Mouse (Mus musculus) limb, embryonic 10.5 days (tissue): ENCODE data around the gene Eid2. TPM values are rescaled to one million over a fixed set of nuclear protein-coding genes. Genes with fewer than 3 reads are reported as not detected.

Source experiments
- DNase-seq: peaks from one replicate; pipeline ENCODE4 v3.0.0-alpha.2; 2017; ENCODE audit warnings: low spot score
- H3K27ac ChIP-seq: fragments of 300-500 bp; sonication (generic); 2 replicates; pipeline ENCODE4 v1.5.1; 2016; ENCODE audit warnings: mild to moderate bottlenecking
- H3K27me3 ChIP-seq: fragments of 300-500 bp; sonication (generic); 2 replicates; pipeline ENCODE4 v1.6.1; 2016; ENCODE audit warnings: low read depth, mild to moderate bottlenecking; ENCODE audit not compliant: poor library complexity, severe bottlenecking
- H3K36me3 ChIP-seq: fragments of 300-500 bp; sonication (generic); 2 replicates; pipeline ENCODE4 v1.6.1; 2016; ENCODE audit warnings: mild to moderate bottlenecking, moderate library complexity
- H3K4me1 ChIP-seq: fragments of 300-500 bp; sonication (generic); 2 replicates; pipeline ENCODE4 v1.6.1; 2016
- H3K4me3 ChIP-seq: fragments of 300-500 bp; sonication (generic); 2 replicates; pipeline ENCODE4 v1.5.1; 2016; ENCODE audit warnings: mild to moderate bottlenecking, moderate library complexity
- H3K9me3 ChIP-seq: fragments of 300-500 bp; sonication (generic); replicated peaks from 2 replicates; pipeline ENCODE4 v1.6.1; 2016; ENCODE audit warnings: mild to moderate bottlenecking
- WGBS: fragments of 180-500 bp; shearing (Covaris S2); methylation state at CpG from one replicate; pipeline ENCODE4 v1.1.7; 2016; 5-methylcytosine and 5-hydroxymethylcytosine counted together
- polyA plus RNA-seq: library from polyadenylated mRNA; unstranded; fragments of >200 nt; fragmentation: Nextera tagmentation; extraction: Ambion mirVana; gene quantifications from 2 replicates; pipeline ENCODE4 v1.2.1, GENCODE M21; 2016

Eid2 gene
- polyA plus RNA-seq, 1 experiment from 2014 or later, result 2.9 TPM

GRCm38 (mm10) chr7:28268576-28268975 is 895 bp downstream of the Eid2 start:
- peaks cover 9% of the 10 kb centered on the region for H3K4me1 ChIP-seq
- peak overlapping the region; percentile 98 for H3K27ac ChIP-seq
- peaks cover 43% of the 10 kb centered on the region for H3K36me3 ChIP-seq
- no peaks in the 10 kb centered on the region for H3K9me3 ChIP-seq
- peak overlapping the region; percentile 90 for H3K4me3 ChIP-seq
- H3K27me3 ChIP-seq, result no peaks in the 10 kb centered on the region
- no peak for DNase-seq
- WGBS, result 31% methylated on average over 16 of the region's 16 CpGs

DNA sequence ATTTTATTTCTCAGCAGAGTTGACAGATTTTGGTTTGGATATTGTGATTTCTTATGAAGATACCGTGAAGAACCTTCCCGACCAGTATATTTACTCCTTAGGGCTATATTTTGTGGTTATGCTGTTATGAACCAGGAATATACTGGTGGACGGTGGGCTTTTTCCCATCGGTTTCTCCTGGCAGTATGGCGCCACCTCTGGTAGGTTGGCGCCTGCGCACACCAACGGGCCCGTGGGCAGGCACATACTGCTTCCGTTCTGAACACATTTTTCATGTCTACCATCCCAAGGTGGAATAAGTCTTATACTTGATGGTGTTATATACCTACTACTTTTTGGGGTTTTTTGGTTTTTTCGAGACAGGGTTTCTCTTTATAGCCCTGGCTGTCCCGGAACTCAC is 1.7 kb downstream of the Eid2 start:
- WGBS, result 91% methylated on average over 12 of the region's 12 CpGs
- Histone ChIP-seq H3K4me3 (peak overlapping the region; percentile 15; the same call in 1 of the 2 replicates), H3K36me3 (peaks cover 45% of the 10 kb centered on the region), H3K4me1 (peaks cover 9% of the 10 kb centered on the region), H3K27ac (no peak overlapping the region), H3K27me3 (no peaks in the 10 kb centered on the region), H3K9me3 (no peaks in the 10 kb centered on the region)
- no peak for DNase-seq

GRCm38 (mm10) chr7:28271761-28272160 is 4.1 kb downstream of the Eid2 start:
- H3K36me3 ChIP-seq, result peaks cover 45% of the 10 kb centered on the region
- 71% methylated on average over 3 of the region's 3 CpGs for WGBS
- H3K27ac ChIP-seq, result no peak overlapping the region
- no peaks in the 10 kb centered on the region for H3K9me3 ChIP-seq
- no peak overlapping the region for H3K4me3 ChIP-seq
- no peaks in the 10 kb centered on the region for H3K27me3 ChIP-seq
- DNase-seq, result no peak
- H3K4me1 ChIP-seq, result peaks cover 9% of the 10 kb centered on the region

DNA sequence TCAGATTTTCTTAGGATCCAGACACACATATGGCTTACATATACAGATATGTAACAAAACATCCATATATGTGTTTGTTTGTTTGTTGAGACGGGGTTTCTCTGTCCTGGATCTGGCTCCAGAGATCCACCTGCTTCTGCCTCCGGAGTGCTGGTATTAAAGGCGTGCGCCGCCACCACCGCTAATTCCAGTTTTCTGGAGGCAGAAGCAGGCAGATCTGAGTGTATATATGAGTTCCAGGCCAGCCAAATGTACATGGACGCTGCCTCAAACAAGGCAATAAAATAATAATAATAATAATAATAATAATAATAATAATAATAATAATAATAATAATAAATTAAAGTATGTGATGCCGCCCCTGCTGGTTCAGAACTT is 9.5 kb downstream of the Eid2 start:
- Histone ChIP-seq H3K9me3 (no peaks in the 10 kb centered on the region), H3K36me3 (peaks cover 16% of the 10 kb centered on the region), H3K4me3 (no peak overlapping the region), H3K27me3 (no peaks in the 10 kb centered on the region), H3K4me1 (peaks cover 7% of the 10 kb centered on the region), H3K27ac (no peak overlapping the region)
- WGBS, result 58% methylated on average over 8 of the region's 8 CpGs
- no peak for DNase-seq

DNA sequence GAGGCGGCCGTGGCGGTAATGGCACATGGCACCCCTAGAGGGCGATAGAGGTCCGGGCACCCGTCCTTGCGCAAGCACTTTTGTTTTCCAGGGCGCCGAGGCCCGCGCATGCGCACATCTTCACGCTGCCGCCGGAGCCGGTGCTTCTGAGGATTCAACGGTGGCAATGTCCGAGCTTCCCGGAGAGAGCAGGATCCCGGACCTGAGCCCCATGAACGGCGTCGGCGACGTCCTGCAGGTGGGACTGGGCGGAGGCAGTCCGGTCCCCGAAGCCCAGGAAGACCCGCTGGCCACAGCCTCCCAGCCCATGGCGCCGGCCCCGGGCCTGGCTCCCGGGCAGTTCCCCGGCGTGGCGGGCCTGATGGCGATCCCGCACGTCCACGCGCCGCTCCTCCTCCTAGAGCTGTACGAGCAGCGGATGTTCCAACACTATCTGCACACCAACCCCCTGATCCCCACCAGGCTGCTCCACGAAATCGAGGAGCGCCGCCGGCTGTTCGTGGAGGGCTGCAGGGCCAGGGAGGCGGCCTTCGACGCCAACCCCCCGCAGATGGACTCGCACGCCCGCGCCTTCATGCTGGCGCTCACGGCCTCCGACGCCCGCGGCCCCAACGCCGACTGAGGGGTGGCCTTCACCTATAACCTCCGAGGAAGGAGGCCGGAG is 10.1 kb downstream of the Eid2 start, which contains the start of gene Eid2b:
Eid2b (plus strand) TSS at position 125 of the 664 bp plus-strand sequence.
- peak within 1 kb of the TSS; percentile 93 for H3K27ac ChIP-seq

DNA sequence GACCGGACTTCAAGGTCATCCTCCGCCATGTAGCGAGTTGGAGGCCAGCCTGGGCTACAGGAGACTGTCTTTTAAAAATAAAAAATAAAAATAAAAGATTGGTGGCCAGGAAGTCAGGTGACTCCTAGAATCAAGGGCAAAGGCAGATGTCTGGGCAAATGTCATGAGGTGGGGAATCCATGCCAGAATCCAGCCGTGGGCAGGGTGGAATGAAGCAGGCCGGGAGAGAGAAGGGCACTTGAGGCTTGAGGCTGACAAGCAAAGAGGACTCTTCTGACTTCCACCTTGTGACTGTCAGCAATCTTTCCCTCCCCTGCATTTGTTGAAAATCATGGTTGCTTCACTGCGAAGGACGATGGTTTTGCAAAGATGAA is 10.6 kb downstream of the Eid2 start:
- H3K27ac ChIP-seq, result peak overlapping the region; percentile 93
- 85% methylated on average over 7 of the region's 7 CpGs for WGBS

More for the DNA sequence above, 10.1 kb downstream of the Eid2 start, which contains the start of gene Eid2b:
- 3% methylated on average over 68 of the region's 68 CpGs for WGBS
- Histone ChIP-seq H3K4me1 (peaks cover 7% of the 10 kb centered on the region), H3K4me3 (peak within 1 kb of the TSS; percentile 67), H3K27me3 (no peaks in the 10 kb centered on the region), H3K36me3 (peaks cover 11% of the 10 kb centered on the region), H3K9me3 (no peaks in the 10 kb centered on the region)
- DNase-seq, result peak; percentile 98

DNA sequence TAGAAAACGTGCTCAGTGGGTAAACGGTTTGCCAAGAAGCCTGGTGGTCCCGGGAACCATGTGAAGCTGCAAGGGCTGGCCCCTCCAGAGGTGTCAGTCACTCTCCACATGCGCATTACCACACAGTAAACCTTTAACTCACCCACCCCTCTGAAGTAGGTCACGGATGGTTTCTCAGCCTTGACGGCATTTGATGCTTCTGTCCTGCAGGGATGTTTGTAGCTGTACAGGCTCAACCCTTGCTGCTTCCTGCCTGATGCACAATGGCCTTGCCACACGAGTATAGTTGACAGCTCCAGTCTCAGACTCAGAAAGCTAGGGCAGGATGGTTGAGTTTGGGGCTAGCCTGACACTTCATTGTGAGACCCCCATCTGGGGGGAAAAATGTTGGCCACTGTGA is 12.9 kb downstream of the Eid2 start:
- Histone ChIP-seq H3K9me3 (no peaks in the 10 kb centered on the region), H3K36me3 (no peaks in the 10 kb centered on the region), H3K4me1 (peaks cover 7% of the 10 kb centered on the region), H3K27me3 (no peaks in the 10 kb centered on the region), H3K27ac (no peak overlapping the region), H3K4me3 (no peak overlapping the region)
- 75% methylated on average over 7 of the region's 7 CpGs for WGBS
- DNase-seq, result no peak

More for the DNA sequence above, 10.6 kb downstream of the Eid2 start:
- H3K4me1 ChIP-seq, result peaks cover 7% of the 10 kb centered on the region
- H3K9me3 ChIP-seq, result no peaks in the 10 kb centered on the region
- peak overlapping the region; percentile 67 for H3K4me3 ChIP-seq
- no peak for DNase-seq
- no peaks in the 10 kb centered on the region for H3K27me3 ChIP-seq
- peaks cover 5% of the 10 kb centered on the region; the same call in 1 of the 2 replicates for H3K36me3 ChIP-seq

GRCm38 (mm10) chr7:28290165-28290564 is 22.5 kb downstream of the Eid2 start:
- H3K4me1 ChIP-seq, result peaks cover 25% of the 10 kb centered on the region
- H3K27me3 ChIP-seq, result peaks cover 86% of the 10 kb centered on the region
- under 1% methylated on average over 18 of the region's 18 CpGs for WGBS
- no peak overlapping the region for H3K27ac ChIP-seq
- H3K9me3 ChIP-seq, result no peaks in the 10 kb centered on the region
- H3K36me3 ChIP-seq, result no peaks in the 10 kb centered on the region
- H3K4me3 ChIP-seq, result peak overlapping the region; percentile 44
- peak; percentile 46 for DNase-seq

DNA sequence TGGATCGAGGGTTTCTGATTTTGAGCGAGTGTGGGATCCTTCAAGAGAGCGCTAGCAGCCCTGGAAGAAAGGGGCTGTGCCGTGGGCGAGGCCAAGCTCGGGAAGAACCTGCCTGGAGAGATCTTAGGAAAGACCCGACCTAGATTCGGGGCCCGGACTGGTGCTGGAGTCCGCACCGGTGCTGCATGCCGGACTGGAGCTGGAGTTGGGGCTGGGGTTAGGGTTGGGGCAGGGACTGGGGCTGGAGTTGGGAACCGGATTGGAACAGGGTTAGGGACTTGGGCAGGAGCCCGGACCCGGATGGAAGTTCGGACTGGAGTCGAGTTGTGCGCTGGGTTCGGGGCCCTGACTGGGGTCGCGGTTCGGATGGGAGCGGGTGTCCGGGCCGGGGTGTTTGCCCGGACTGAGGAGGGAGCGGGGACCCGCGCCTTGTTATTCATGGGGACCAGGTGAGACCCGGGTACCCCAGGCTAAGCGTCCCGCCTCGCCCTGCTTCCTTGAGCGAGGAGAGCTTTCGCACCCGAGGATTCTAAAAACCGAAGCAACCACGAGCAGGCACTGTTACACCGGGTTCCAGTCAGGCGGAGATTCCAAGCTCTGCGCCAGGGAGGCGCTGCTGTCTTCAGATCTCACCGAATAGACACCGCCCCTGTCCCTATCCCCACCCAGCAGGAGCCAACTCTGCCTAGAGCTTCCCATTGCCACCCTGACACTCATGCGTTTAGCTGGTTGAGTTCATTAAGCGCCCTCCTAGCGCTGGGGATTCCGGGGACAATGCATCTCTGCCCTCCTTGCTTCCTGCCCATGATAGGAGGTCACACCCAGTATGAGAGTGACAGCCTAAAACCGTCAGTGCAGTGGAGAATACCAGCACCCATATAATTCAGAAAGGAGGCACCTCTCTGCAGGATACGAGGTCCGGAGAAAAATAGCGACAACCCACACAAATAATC is 23.2 kb downstream of the Eid2 start, which contains the start of gene Selenov:
Selenov (minus strand) TSS at position 549 of the 953 bp plus-strand sequence.
- Histone ChIP-seq H3K27ac (no peak within 1 kb of the TSS), H3K36me3 (no peaks in the 10 kb centered on the region), H3K9me3 (no peaks in the 10 kb centered on the region), H3K4me3 (peak within 1 kb of the TSS; percentile 44), H3K27me3 (peaks cover 94% of the 10 kb centered on the region), H3K4me1 (peaks cover 25% of the 10 kb centered on the region)
- under 1% methylated on average over 52 of the region's 52 CpGs for WGBS
- peak; percentile 55 for DNase-seq

GRCm38 (mm10) chr7:28294481-28294880 is 26.8 kb downstream of the Eid2 start:
- 16% methylated on average over 63 of the region's 63 CpGs for WGBS

GRCm38 (mm10) chr7:28298837-28299625 is 31.4 kb downstream of the Eid2 start:
- Histone ChIP-seq H3K9me3 (no peaks in the 10 kb centered on the region), H3K27ac (peak overlapping the region; percentile 36), H3K36me3 (peaks cover 3% of the 10 kb centered on the region), H3K27me3 (peaks cover 97% of the 10 kb centered on the region), H3K4me1 (peaks cover 34% of the 10 kb centered on the region), H3K4me3 (peak overlapping the region; percentile 32)
- WGBS, result 37% methylated on average over 43 of the region's 43 CpGs
- peak; percentile 47 for DNase-seq

More at GRCm38 (mm10) chr7:28294481-28294880, 26.8 kb downstream of the Eid2 start:
- Histone ChIP-seq H3K36me3 (no peaks in the 10 kb centered on the region), H3K4me3 (peak overlapping the region; percentile 59), H3K9me3 (no peaks in the 10 kb centered on the region), H3K27me3 (peaks cover 100% of the 10 kb centered on the region), H3K27ac (peak overlapping the region; percentile 69), H3K4me1 (peaks cover 27% of the 10 kb centered on the region)
- peak; percentile 84 for DNase-seq
